Mouse (Mus musculus) thymus, postnatal 25 days (tissue): ENCODE data around the gene Gm29776.

ENCODE experiments used
- DNase-seq: peaks from one replicate; pipeline ENCODE4 v3.0.0; 2022

Gm29776 gene

DNA sequence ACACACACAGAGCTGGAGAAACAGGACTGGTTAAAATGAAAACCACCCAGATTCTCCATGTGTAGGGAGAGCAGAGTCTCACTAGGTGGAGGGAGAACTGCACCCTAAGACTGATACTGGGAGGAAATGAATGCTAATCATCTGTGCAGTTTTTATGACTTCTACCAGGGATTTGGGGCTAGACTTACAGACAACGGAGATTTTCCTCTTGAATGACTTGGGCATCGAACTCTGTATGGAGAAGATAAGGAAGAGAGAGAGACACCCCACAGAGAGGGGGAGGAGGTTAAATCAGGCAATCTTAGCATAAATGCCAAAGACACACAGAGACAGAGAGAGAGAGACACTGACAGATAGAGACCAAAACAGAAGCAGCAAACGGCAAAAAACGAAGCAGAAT is 50.7 kb downstream of the Gm29776 start:
- DNase-seq: no peak

DNA sequence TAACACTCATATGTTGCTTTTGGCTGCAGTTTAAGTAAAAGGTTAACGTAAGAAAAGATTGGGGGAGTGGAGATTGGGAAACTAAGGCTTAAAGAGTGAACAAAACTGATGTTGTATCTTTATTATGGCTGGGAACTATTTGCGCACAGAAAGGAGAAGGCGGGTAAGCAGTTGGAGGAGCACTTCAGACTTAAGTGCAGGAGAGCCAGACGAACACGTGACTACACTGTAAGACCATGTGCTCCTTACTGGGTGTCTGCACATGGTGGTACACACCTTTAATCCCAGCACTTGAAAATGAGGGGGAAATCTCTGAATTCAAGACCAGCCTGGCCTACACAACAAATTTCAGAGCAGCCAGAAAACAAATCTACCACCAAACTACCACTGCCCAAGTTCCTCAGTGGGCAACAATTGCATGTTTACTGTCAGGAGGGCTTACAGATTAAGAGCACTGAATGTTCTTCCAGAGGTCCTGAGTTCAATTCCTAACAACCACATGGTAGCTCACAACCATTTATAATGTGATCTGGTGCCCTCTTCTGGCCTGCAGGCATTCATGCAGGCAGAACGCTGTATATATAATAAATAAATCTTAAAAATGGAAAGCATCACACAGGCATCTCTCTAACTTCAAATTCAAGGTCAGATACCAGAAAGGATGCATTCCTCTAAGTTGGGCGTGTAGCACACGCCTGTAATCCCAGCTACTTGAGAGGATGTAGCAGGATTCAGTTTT is 51.6 kb downstream of the Gm29776 start:
- no peak for DNase-seq

- DNase-seq: no peak
Observed at GRCm38 (mm10) chr14:54646455-54646854, 52.2 kb downstream of the Gm29776 start.

DNA sequence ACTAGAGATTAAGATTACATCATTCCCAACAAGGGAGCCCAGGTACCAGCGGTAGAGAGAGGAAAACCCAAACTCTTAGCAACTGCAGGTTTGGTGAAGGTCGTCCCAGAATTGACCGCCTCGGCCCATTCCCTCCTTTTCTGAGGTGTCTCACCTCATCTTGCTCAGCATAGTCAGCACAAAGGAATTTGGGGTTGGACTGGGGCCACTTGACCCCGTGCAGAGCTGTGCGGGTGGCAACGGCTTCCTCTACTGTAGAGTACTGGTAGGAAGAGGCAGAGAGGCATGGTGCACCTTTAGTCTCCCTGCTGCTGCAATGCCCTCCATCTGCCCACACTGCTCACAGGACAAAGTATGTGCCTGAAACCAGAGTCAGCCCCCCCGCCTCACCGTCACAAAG is 54.3 kb downstream of the Gm29776 start:
- no peak for DNase-seq

- no peak for DNase-seq
Observed at GRCm38 (mm10) chr14:54643011-54643410, 55.6 kb downstream of the Gm29776 start.
